Mouse (Mus musculus) bone marrow macrophage, adult 2 months (primary cell): ENCODE measurements around the gene Ldlrad1. TPM values are rescaled to one million over a fixed set of nuclear protein-coding genes. Genes with fewer than 3 reads are reported as not detected.

ENCODE experiments used
- H3K27ac ChIP-seq: 2 replicates; pipeline ENCODE4 v1.5.1; 2012; ENCODE audit warnings: low read depth, low read length; ENCODE audit not compliant: insufficient read depth
- H3K4me1 ChIP-seq: 2 replicates; pipeline ENCODE4 v1.6.1; 2012; ENCODE audit warnings: low read length; ENCODE audit not compliant: control insufficient read depth, insufficient read depth
- H3K4me3 ChIP-seq: 2 replicates; pipeline ENCODE4 v1.5.1; 2012; ENCODE audit warnings: mild to moderate bottlenecking, low read length, moderate library complexity; ENCODE audit not compliant: insufficient read depth
- CTCF ChIP-seq: IDR thresholded peaks from 2 replicates; pipeline ENCODE4 v1.5.1; 2012; ENCODE audit warnings: low read depth, mild to moderate bottlenecking, low read length, moderate library complexity
- POLR2A ChIP-seq: IDR thresholded peaks from 2 replicates; pipeline ENCODE4 v1.6.1; 2012; ENCODE audit warnings: mild to moderate bottlenecking, low read depth, low read length, borderline replicate concordance
- polyA plus RNA-seq: library from polyadenylated mRNA; stranded (reverse); fragments of >200 nt; gene quantifications from 2 replicates; pipeline ENCODE4 v1.2.4, GENCODE M21; 2012; ENCODE audit not compliant: missing spikeins, insufficient read depth, insufficient read length

The Ldlrad1 gene
- not detected in 2 replicates for polyA plus RNA-seq

DNA sequence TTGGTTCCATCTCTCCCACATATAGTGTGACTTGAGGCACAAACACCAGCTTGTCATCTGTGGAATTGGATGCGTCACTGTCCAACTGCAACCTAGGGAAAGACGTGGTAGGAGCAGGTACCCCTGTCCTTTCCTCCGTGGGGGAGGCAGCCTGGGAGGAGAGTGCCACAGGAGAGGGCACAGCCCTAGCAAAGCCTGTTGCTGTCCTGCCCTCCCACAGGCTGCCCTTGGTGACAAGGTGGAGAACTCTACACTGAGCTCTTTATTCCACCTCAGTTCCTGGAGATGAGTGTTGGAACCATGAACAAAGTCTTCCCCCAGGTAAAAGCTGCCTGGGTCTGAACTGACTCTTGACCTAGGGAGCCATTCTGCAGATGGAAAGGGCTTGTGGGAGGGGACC lies at the start of gene Ldlrad1:
TSS of gene Ldlrad1 (plus strand) at position 301 of the 400 bp plus-strand sequence.
- Histone ChIP-seq H3K4me3 (no peak within 1 kb of the TSS), H3K4me1 (peaks cover 11% of the 10 kb centered on the region), H3K27ac (no peak within 1 kb of the TSS)
- no peak for TF ChIP-seq POLR2A
- TF ChIP-seq CTCF = no peak

DNA sequence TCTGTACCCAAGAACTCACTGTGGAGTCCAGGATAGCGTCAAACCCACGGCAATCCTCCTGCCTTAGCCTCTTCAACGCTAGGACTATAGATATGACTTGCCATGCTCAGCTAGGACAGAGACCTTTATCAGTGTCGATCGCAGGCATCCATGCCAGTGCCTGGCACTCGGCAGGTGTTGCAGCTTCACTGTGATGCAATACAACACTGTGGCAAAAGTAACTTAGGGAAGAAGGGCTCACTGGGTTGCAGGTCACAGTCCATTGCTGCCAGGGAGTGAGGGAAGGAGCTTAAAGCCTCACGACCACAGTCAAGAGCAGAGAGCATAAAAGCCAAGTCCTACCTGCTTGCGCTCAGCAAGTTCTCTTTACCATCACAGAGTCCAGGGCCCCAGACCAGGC lies 48.8 kb upstream of the Ldlrad1 start:
- H3K4me3 ChIP-seq = no peak overlapping the region
- no peaks in the 10 kb centered on the region for H3K4me1 ChIP-seq
- no peak overlapping the region for H3K27ac ChIP-seq
- TF ChIP-seq POLR2A = no peak
- TF ChIP-seq CTCF = no peak

DNA sequence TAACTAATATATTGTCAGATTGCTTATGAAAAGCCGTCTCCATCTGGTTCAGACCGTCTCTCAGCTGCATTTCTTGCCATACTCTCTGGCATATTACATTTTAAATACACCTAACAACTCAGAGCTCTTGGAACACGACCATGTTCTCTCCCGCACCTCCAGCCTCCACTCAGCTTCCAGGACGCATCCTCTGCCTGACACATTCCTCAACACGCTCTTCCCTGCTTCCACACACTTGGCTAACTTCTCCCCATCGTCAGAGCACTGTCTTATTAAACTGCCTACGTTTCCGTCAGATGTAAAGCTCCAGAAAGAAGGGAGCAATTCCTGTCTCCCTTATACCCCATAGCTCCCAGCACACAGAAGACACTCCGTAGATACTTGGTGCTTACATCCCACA lies 45.6 kb upstream of the Ldlrad1 start:
- TF ChIP-seq POLR2A (no peak), CTCF (no peak)
- no peak overlapping the region for H3K4me3 ChIP-seq
- no peak overlapping the region for H3K27ac ChIP-seq
- H3K4me1 ChIP-seq = peaks cover 9% of the 10 kb centered on the region

DNA sequence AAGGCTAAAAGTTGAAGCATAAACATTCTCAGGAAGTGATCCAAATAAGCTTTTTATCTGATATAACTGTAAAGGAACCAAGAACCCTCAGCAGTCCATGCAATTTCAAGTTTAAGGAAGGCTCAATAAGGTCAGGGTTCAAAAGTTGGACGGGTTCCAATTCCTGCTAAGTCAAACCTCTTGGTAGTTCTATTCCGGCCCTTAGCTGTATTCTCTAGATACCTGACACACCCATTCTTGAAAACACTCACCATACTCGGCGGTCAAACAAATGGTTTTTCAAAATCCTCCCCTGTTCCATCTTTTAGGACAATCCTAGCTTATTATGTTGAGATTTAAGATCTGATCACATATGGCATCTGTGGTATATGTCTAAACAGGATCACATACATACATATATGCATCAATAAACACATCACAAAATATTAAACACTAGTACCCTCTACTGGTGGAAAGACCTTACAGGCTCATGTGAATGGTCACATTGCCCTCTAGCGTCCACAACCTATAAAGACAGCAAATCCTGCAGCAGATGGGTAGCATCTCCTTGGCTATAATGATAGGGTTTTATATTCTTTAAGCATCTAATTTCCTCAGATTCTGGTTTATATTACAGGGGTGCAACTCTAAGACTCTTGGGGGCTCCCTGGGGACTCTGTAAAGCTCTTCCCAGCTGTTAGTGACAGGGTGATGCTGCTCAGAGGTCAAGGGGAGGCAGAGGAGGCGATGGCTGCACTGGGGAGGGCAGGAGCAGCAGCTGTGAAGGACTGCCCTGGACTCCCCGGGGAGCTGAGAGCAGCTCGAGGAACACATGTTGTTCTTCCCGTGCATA lies 45.0 kb upstream of the Ldlrad1 start:
- TF ChIP-seq CTCF = 0 out of 2 replicates have a peak, but pooled peaks have one; percentile 19
- TF ChIP-seq POLR2A = no peak
- Histone ChIP-seq H3K4me1 (peaks cover 9% of the 10 kb centered on the region), H3K4me3 (no peak overlapping the region), H3K27ac (no peak overlapping the region)

DNA sequence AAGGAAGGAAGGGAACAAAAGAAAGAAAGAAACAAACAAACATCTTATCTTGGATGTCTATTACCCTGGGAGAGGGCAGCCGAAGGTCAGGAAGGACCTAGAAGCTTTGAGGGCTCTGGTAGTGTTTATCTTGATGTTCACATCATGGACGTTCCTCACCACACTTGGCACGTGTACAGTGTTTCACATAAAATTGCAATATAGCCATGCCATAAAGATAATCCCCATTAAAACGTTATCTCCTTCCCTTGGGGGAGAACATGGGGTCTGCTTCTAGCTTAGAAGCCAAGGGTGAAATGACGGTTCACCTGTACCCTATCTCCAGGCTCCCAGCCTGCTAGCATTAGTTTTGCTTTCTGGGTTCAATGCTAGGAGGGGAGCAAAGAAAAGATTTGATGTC lies 42.3 kb upstream of the Ldlrad1 start:
- no peak overlapping the region for H3K4me3 ChIP-seq
- H3K27ac ChIP-seq = no peak overlapping the region
- peaks cover 9% of the 10 kb centered on the region for H3K4me1 ChIP-seq
- TF ChIP-seq CTCF (no peak), POLR2A (no peak)

DNA sequence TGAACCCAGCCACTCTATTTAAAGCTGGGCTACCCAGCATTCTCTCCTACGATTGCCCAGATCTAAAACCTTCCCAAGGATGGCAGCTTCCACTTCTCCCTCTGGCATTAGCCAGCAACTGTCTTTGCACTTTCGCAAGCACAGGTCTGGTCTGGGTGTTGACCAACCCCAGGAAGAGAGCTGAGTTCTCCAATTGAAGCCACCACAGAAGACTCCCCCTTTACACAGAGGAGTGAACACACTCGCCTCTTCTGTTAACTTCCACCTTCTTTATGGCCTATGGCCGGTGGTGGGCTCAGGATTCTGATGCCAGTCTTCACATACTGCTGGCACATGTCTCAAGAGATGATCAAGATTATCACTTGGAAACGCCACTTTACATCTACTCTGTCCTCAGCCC lies 41.2 kb upstream of the Ldlrad1 start:
- H3K4me1 ChIP-seq = peaks cover 9% of the 10 kb centered on the region
- no peak overlapping the region for H3K27ac ChIP-seq
- TF ChIP-seq POLR2A (no peak), CTCF (no peak)
- no peak overlapping the region for H3K4me3 ChIP-seq

DNA sequence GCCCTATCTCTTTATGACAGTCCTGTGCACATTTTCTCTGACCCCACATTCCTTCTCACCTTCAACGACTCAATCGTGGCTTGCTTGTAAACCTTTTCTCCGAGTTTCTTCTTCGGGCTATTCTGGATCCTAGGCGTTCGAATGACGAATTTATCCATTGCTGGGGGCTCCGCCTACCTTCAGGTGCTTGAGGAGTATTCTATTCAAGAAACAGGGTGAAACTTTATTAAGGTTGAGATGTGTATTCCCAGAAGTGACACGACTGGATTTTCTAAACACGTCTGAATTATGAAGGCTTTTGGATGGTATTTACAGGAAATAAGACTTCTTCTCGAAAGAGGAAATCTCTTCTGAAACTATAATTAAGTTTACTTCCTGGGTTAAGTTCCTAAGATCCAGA lies 31.5 kb upstream of the Ldlrad1 start:
- TF ChIP-seq POLR2A (no peak), CTCF (no peak)
- Histone ChIP-seq H3K27ac (peak overlapping the region; percentile 88), H3K4me1 (peaks cover 33% of the 10 kb centered on the region), H3K4me3 (peak overlapping the region; percentile 96)

DNA sequence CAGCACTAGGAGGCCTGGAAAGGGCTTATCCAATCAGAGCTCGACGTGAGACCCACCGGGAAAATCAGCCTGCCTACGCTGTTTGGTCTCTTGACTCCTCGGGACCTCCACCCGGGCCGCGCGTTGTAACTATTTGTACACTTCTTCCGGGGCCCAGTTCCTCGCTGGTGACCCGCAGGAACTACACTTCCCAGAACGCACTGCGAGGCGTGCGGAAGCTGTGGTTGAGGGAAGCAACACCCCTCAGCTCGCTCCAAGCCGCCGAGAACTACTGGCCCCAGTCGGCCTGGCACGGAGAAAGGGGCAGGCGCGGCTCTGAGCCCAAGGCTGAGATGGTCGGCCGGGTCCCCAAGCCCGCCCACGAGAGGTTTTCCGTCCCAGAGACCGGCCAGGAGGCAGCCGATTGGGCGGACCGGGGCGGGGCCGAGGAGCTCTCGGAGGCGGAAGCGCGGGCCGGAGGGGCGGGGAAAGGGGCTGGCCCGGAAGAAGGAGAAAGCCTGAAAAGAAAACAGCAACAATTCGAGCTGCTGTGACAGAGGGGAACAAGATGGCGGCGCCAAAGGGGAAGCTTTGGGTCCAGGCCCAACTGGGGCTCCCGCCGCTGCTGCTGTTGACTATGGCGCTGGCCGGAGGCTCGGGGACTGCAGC lies 30.7 kb upstream of the Ldlrad1 start, which contains the start of gene Tmem59:
TSS of gene Tmem59 (plus strand) at position 218 of the 648 bp plus-strand sequence.
- TF ChIP-seq CTCF = no peak
- peak; percentile 57; the same call in 1 of the 2 replicates for TF ChIP-seq POLR2A
- Histone ChIP-seq H3K4me3 (peak within 1 kb of the TSS; percentile 96), H3K4me1 (peaks cover 35% of the 10 kb centered on the region), H3K27ac (peak within 1 kb of the TSS; percentile 88)

DNA sequence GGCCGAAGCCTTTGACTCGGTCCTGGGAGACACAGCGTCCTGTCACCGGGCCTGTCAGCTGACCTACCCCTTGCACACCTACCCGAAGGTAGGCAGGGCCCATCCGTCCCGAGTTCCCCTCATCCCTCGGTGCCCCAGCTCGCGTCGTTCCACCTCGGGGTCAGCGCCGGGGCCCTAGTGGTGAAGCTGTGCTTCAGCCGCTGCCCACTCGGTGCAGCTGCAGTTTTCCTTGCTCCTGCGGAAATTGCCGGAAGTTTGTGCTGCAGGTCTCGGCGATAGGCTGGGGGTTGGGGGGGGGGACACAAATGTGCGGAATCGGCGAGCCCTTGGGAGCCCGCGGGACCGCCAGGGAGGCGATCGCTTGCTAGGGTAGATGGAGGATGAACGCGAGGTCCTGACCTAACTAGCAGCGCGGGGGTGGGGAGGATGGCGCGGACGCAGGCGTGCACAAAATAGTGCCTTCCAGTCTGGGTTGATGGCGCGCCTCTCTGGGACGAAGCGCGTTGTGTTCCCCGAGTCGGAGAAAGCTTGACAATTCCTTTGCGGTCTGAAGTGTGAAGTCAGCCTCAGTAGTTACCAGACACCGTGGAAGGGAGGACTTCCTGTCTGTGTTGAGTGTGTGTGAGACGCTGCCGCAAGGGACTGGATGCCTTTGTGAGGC lies 30.0 kb upstream of the Ldlrad1 start, which contains the start of gene Tceanc2:
TSS of gene Tceanc2 (minus strand) at position 287 of the 661 bp plus-strand sequence.
- peaks cover 33% of the 10 kb centered on the region for H3K4me1 ChIP-seq
- peak within 1 kb of the TSS; percentile 96 for H3K4me3 ChIP-seq

DNA sequence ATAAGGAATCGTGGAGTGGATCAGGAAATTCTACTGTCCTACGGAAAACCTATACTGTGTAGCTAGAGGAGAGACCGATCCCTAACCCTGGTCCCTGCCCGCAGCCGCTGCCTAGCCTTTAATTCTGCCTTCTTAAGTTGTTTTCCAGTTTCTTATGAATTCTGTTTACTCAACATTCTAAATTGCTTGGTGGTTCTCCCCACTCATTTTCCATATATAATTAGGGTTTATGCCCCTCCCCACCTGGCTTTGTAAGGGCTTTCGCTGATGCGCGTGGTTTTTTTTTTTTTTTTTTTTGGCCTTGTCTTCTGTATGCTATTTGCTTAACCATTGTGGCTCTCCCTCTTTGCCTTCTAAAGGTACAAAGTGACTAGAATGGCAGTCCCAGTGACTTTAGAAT lies 29.4 kb upstream of the Ldlrad1 start:
- peak overlapping the region; percentile 96 for H3K4me3 ChIP-seq
- no peak for TF ChIP-seq CTCF
- TF ChIP-seq POLR2A = no peak
- H3K27ac ChIP-seq = peak overlapping the region; percentile 88; the same call in 1 of the 2 replicates
- H3K4me1 ChIP-seq = peaks cover 33% of the 10 kb centered on the region

More for the DNA sequence above, 30.0 kb upstream of the Ldlrad1 start, which contains the start of gene Tceanc2:
- peak within 1 kb of the TSS; percentile 88 for H3K27ac ChIP-seq
- TF ChIP-seq CTCF (no peak), POLR2A (no peak)
